Mouse (Mus musculus) gastrocnemius, adult 18-20 months (tissue): ENCODE results near the gene 2700097O09Rik. TPM values are rescaled to one million over a fixed set of nuclear protein-coding genes. Genes with fewer than 3 reads are reported as not detected.
"Not testable (repeated sequence)": the region's sequence is repeated elsewhere in the genome, so short reads cannot be mapped to it uniquely, and the experiment has no call there.

Experiments used
- DNase-seq: peaks from one replicate; pipeline ENCODE4 v3.0.0; 2021; ENCODE audit warnings: low spot score
- total RNA-seq, 2 experiments: library from RNA; stranded (reverse); gene quantifications; 2 replicates each; pipeline ENCODE4 v1.2.3; 2021

2700097O09Rik gene
- total RNA-seq, 2 experiments from 2014 or later, result 7.4 to 7.8 TPM

DNA sequence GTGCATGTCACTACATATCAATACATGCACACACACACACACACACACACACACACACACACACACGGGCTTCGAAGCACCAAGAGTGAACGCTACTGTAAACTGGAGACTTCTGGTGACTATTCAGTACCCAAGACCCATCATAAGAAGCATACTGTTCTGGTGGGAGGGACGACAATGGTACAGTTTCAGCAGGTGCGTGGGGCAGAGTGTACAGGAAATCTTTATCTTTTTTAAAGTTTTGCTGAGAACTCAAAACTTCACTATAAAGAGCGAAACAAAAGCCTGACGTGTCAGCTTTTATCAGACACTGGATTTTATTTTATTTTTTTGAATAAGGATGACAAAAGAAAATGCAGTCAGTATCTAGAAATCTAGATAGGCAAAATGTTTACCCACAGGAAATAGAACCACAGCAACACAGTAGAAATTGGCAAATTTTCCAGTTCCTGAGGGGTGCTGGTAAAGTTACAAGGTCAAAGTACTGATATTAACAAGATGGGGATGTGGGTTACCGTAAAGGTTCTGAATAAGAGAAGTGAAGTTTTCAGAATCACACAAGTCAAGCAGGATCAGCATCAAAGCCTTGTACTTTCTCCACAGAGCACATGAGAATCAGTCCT lies 30.1 kb downstream of the 2700097O09Rik start:
- DNase-seq, result no peak

DNA sequence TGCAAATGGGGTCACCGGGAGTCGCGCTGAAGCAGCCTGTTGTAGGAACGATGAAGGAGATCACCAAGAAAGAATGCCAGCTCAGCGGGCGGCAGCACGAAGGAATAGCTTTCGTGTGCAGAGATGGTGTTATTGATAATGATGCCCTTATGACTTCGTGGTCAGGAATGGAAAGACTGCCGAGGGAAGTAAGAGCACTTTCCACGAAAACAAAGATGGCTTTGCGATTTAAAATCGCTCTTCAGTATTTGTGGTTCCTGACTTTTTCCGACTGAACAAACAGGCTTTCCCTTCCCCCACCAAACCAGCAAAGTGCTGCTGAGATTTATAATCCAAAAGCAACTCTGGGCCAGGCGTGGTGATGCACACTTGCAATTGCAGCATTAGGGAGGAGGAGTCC lies 38.9 kb downstream of the 2700097O09Rik start:
- no peak for DNase-seq

GRCm38 (mm10) chr12:55027088-55027487 lies 52.8 kb downstream of the 2700097O09Rik start:
- no peak for DNase-seq

- DNase-seq, result no peak
These were observed 56.6 kb downstream of the 2700097O09Rik start for GRCm38 (mm10) chr12:55023284-55023683.

DNA sequence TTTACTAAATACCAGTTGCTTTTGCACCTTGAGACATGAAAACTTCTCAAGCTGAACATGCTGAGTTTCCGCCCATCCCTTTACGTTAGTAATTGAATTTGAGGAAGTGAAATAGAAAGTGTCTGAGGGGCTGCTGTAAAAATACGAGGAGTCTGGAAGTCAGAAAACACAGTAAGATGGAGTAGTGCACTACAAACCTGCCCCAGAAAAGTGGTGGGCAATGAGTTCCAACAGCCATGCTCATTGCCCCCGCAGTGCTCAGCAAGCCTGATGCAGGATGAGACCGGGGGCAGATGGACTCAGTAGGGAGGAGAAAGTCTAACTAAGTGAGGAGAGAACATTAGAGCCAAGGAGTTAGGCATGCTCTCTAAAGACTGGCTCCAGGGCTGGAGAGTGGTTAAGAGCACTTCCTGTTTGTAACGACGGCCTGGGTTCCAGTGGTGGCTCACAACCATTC lies 60.5 kb downstream of the 2700097O09Rik start:
- no peak for DNase-seq

- DNase-seq, result no peak
These were observed 62.7 kb downstream of the 2700097O09Rik start for GRCm38 (mm10) chr12:55017119-55017721.

GRCm38 (mm10) chr12:55016339-55017118 lies 63.4 kb downstream of the 2700097O09Rik start:
- DNase-seq, result no peak

GRCm38 (mm10) chr12:55015428-55015827 lies 64.5 kb downstream of the 2700097O09Rik start:
- DNase-seq, result no peak

- DNase-seq, result no peak
These were observed 66.1 kb downstream of the 2700097O09Rik start, which contains the start of gene Baz1a for GRCm38 (mm10) chr12:55013626-55014398. Gene Baz1a, minus strand, starts transcription at chr12:55014348.

GRCm38 (mm10) chr12:55013031-55013430 lies 66.9 kb downstream of the 2700097O09Rik start:
- DNase-seq, result no peak

GRCm38 (mm10) chr12:55007361-55008008 lies 72.4 kb downstream of the 2700097O09Rik start:
- DNase-seq, result no peak

GRCm38 (mm10) chr12:55006071-55006470 lies 73.8 kb downstream of the 2700097O09Rik start:
- DNase-seq, result no peak

DNA sequence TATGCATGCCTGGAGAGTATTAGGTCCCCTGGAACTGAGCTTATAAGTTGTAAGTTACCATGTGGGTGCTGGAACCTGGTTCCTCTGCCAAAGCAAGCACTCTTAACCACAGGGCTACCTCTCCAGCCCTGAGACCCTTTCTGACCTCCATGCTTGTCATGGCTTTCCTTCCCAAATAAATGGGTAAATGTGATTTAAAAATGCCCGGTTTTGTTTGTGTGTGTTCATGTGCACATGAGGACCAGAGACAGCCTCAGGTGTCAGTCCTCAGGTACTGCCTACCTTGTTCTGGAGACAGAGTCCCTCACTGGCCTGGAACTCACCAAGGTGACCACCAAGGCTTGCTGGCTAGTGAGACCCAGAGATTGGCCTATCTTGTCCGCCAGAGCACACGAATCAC lies 75.5 kb downstream of the 2700097O09Rik start:
- DNase-seq, result no peak

GRCm38 (mm10) chr12:55003843-55004242 lies 76.1 kb downstream of the 2700097O09Rik start:
- DNase-seq, result no peak

- DNase-seq, result not testable (repeated sequence)
These were observed 77.4 kb downstream of the 2700097O09Rik start for GRCm38 (mm10) chr12:55002532-55002931.

DNA sequence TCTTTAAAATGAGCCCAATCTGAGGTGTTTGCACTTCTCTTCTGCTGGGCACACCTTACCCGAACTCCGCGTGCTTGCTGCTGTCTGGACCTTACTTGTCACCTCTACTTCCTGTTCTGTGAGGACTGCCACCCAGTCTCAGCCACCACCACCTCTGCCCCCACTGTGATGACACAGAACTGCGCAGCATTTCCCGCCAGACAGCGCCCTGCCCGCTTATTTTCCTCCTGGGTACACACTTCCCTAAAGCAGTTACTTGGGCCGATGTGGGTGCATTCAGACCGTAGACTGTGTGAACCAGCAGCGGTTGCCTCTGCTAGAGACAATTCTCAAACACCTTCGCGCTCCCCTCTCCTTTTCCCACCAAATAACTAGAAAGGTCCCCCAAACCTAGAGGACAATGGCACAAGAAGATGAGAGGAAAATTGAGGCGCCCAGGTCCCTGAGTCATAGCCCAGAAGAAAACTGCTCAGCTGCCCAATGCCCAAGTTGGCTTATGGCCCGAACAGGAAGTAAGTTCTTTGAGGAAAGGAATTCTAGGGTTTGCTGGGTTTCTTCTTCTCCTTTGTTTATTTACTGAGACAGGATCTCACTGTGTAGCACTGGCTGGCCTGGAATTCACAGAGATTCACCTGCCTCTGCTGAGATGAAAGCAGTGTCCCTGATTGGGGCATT lies 80.8 kb downstream of the 2700097O09Rik start:
- DNase-seq, result peak; percentile 9

GRCm38 (mm10) chr12:54998411-54998810 lies 81.5 kb downstream of the 2700097O09Rik start:
- DNase-seq, result no peak

- no peak for DNase-seq
These were observed 82.9 kb downstream of the 2700097O09Rik start for GRCm38 (mm10) chr12:54996979-54997474.

DNA sequence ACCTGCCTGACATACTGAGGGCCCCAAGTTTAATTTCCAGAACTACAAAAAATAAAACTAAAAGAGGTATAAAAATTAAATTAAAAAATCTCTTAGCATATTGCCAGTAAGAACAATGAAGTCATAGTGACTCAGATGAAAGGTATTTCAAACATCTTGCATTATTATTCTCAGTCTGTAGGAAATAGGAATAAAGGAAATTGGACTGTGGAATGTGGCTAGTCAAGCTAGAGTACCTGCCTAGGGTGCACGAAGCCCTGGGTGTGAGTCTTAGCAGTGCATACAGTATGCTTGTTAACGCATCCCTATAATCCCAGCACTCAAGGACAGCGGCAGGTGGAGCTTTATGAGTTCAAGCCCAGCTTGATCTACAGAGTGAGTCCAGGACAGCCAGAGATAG lies 83.9 kb downstream of the 2700097O09Rik start:
- no peak for DNase-seq
